Mouse (Mus musculus) neural tube, embryonic 11.5 days (tissue): Measurements from ENCODE around the gene Cpm. TPM values are rescaled to one million over a fixed set of nuclear protein-coding genes. Genes with fewer than 3 reads are reported as not detected.

Experiments
- ATAC-seq: fragments of 200-750 bp; cut with Nextera tagmentation; 2 replicates; pipeline ENCODE4 v1.8.0; 2017; ENCODE audit warnings: moderate number of reproducible peaks, mild to moderate bottlenecking, moderate TSS enrichment, moderate library complexity; ENCODE audit not compliant: insufficient read depth, low FRiP score, low TSS enrichment
- DNase-seq: peaks from one replicate; pipeline ENCODE4 v3.0.0-alpha.2; 2015; ENCODE audit warnings: low spot score
- H3K27ac ChIP-seq: fragments of 300-500 bp; sonication (generic); 2 replicates; pipeline ENCODE4 v1.5.1; 2014; ENCODE audit warnings: low read depth, mild to moderate bottlenecking, low read length
- H3K27me3 ChIP-seq: fragments of 300-500 bp; sonication (generic); 2 replicates; pipeline ENCODE4 v1.6.1; 2014; ENCODE audit warnings: mild to moderate bottlenecking, low read length, mixed read lengths; ENCODE audit not compliant: control insufficient read depth, insufficient read depth
- H3K36me3 ChIP-seq: fragments of 300-500 bp; sonication (generic); 2 replicates; pipeline ENCODE4 v1.6.1; 2014; ENCODE audit warnings: mild to moderate bottlenecking, low read length, moderate library complexity, mixed read lengths; ENCODE audit not compliant: control insufficient read depth, insufficient read depth
- H3K4me1 ChIP-seq: fragments of 300-500 bp; sonication (generic); 2 replicates; pipeline ENCODE4 v1.6.1; 2014; ENCODE audit warnings: low read length, mixed read lengths; ENCODE audit not compliant: control insufficient read depth, insufficient read depth
- H3K4me2 ChIP-seq: fragments of 300-500 bp; sonication (generic); 2 replicates; pipeline ENCODE4 v1.6.1; 2014; ENCODE audit warnings: low read depth, mild to moderate bottlenecking, moderate library complexity
- H3K4me3 ChIP-seq: fragments of 300-500 bp; sonication (generic); 2 replicates; pipeline ENCODE4 v1.5.1; 2014; ENCODE audit warnings: low read depth, low read length
- H3K9ac ChIP-seq: fragments of 300-500 bp; sonication (generic); 2 replicates; pipeline ENCODE4 v1.6.1; 2014; ENCODE audit warnings: mild to moderate bottlenecking, low read length
- H3K9me3 ChIP-seq: fragments of 300-500 bp; sonication (generic); 2 replicates; pipeline ENCODE4 v1.6.1; 2016; ENCODE audit warnings: low read length; ENCODE audit not compliant: control insufficient read depth
- WGBS: fragments of 180-500 bp; shearing (Covaris S2); extraction: QIAGEN DNeasy Blood & Tissue Kit; methylation state at CpG from one replicate; pipeline ENCODE4 v1.1.7; 2014; 5-methylcytosine and 5-hydroxymethylcytosine counted together
- polyA plus RNA-seq: library from polyadenylated mRNA; unstranded; fragments of >200 nt; fragmentation: Nextera tagmentation; extraction: Ambion mirVana; gene quantifications from 2 replicates; pipeline ENCODE4 v1.2.1, GENCODE M21; 2014

Cpm gene
- polyA plus RNA-seq, 1 experiment from 2014 or later, result 21.1 TPM

GRCm38 (mm10) chr10:117644429-117644748 is 15.1 kb downstream of the Cpm start:
- no peak overlapping the region for H3K4me3 ChIP-seq
- ATAC-seq (no peak), DNase-seq (no peak)
- H3K9ac ChIP-seq, result no peak overlapping the region
- H3K4me2 ChIP-seq, result no peak overlapping the region
- H3K9me3 ChIP-seq, result no peaks in the 10 kb centered on the region
- H3K27ac ChIP-seq, result no peak overlapping the region
- 80% methylated on average over 8 of the region's 8 CpGs for WGBS
- H3K36me3 ChIP-seq, result no peaks in the 10 kb centered on the region
- H3K4me1 ChIP-seq, result no peaks in the 10 kb centered on the region
- no peaks in the 10 kb centered on the region for H3K27me3 ChIP-seq

- Histone ChIP-seq H3K4me3 (no peak overlapping the region), H3K4me1 (no peaks in the 10 kb centered on the region), H3K27ac (no peak overlapping the region), H3K4me2 (no peak overlapping the region), H3K9ac (no peak overlapping the region), H3K9me3 (no peaks in the 10 kb centered on the region), H3K36me3 (no peaks in the 10 kb centered on the region), H3K27me3 (no peaks in the 10 kb centered on the region)
- 87% methylated on average over 11 of the region's 11 CpGs for WGBS
- ATAC-seq (no peak), DNase-seq (no peak)
These were observed 15.5 kb downstream of the Cpm start for GRCm38 (mm10) chr10:117644828-117645227.

- no peak for ATAC-seq
- H3K9ac ChIP-seq, result no peak overlapping the region
- H3K36me3 ChIP-seq, result no peaks in the 10 kb centered on the region
- DNase-seq, result no peak
- no peaks in the 10 kb centered on the region for H3K4me1 ChIP-seq
- 78% methylated on average over 7 of the region's 7 CpGs for WGBS
- no peak overlapping the region for H3K4me2 ChIP-seq
- no peaks in the 10 kb centered on the region for H3K9me3 ChIP-seq
- no peak overlapping the region for H3K4me3 ChIP-seq
- H3K27me3 ChIP-seq, result no peaks in the 10 kb centered on the region
- no peak overlapping the region for H3K27ac ChIP-seq
These were observed 16.2 kb downstream of the Cpm start for GRCm38 (mm10) chr10:117645487-117645964.

GRCm38 (mm10) chr10:117646482-117647157 is 17.3 kb downstream of the Cpm start:
- no peak overlapping the region for H3K9ac ChIP-seq
- ATAC-seq (no peak), DNase-seq (no peak)
- WGBS, result 94% methylated on average over 5 of the region's 5 CpGs
- no peaks in the 10 kb centered on the region for H3K4me1 ChIP-seq
- H3K9me3 ChIP-seq, result no peaks in the 10 kb centered on the region
- H3K27me3 ChIP-seq, result no peaks in the 10 kb centered on the region
- no peak overlapping the region for H3K4me3 ChIP-seq
- H3K27ac ChIP-seq, result no peak overlapping the region
- no peaks in the 10 kb centered on the region for H3K36me3 ChIP-seq
- no peak overlapping the region for H3K4me2 ChIP-seq

GRCm38 (mm10) chr10:117647158-117647505 is 17.8 kb downstream of the Cpm start:
- 71% methylated on average over 13 of the region's 13 CpGs for WGBS

GRCm38 (mm10) chr10:117647964-117648472 is 18.7 kb downstream of the Cpm start:
- H3K9me3 ChIP-seq, result no peaks in the 10 kb centered on the region
- H3K4me3 ChIP-seq, result no peak overlapping the region
- ATAC-seq, result no peak
- no peak for DNase-seq
- 89% methylated on average over 2 of the region's 2 CpGs for WGBS
- H3K27ac ChIP-seq, result no peak overlapping the region
- no peak overlapping the region for H3K4me2 ChIP-seq
- no peaks in the 10 kb centered on the region for H3K27me3 ChIP-seq
- no peaks in the 10 kb centered on the region for H3K4me1 ChIP-seq
- no peaks in the 10 kb centered on the region for H3K36me3 ChIP-seq
- no peak overlapping the region for H3K9ac ChIP-seq

More at GRCm38 (mm10) chr10:117647158-117647505, 17.8 kb downstream of the Cpm start:
- no peak for DNase-seq
- Histone ChIP-seq H3K27me3 (no peaks in the 10 kb centered on the region), H3K4me1 (no peaks in the 10 kb centered on the region), H3K9ac (no peak overlapping the region), H3K4me3 (no peak overlapping the region), H3K4me2 (no peak overlapping the region), H3K9me3 (no peaks in the 10 kb centered on the region), H3K36me3 (no peaks in the 10 kb centered on the region), H3K27ac (no peak overlapping the region)
- ATAC-seq, result no peak; the same call in 1 of the 2 replicates

- 84% methylated on average over 3 of the region's 3 CpGs for WGBS
- H3K36me3 ChIP-seq, result no peaks in the 10 kb centered on the region
- no peak overlapping the region for H3K27ac ChIP-seq
- no peaks in the 10 kb centered on the region for H3K9me3 ChIP-seq
- no peaks in the 10 kb centered on the region for H3K4me1 ChIP-seq
- ATAC-seq, result no peak
- no peak overlapping the region for H3K9ac ChIP-seq
- DNase-seq, result no peak
- no peak overlapping the region for H3K4me3 ChIP-seq
- no peaks in the 10 kb centered on the region for H3K27me3 ChIP-seq
- no peak overlapping the region for H3K4me2 ChIP-seq
These were observed 19.3 kb downstream of the Cpm start for GRCm38 (mm10) chr10:117648643-117649042.

- ATAC-seq (no peak), DNase-seq (no peak)
- Histone ChIP-seq H3K4me2 (no peak overlapping the region), H3K9ac (no peak overlapping the region), H3K27ac (no peak overlapping the region), H3K4me3 (no peak overlapping the region), H3K9me3 (no peaks in the 10 kb centered on the region), H3K36me3 (no peaks in the 10 kb centered on the region), H3K4me1 (no peaks in the 10 kb centered on the region), H3K27me3 (no peaks in the 10 kb centered on the region)
- 90% methylated on average over 11 of the region's 11 CpGs for WGBS
These were observed 20.2 kb downstream of the Cpm start for GRCm38 (mm10) chr10:117649292-117650041.
